Mouse (Mus musculus): ENCODE data around the gene Ptk7. TPM values are rescaled to one million over a fixed set of nuclear protein-coding genes. Genes with fewer than 3 reads are reported as not detected.

The Ptk7 gene
- polyA plus RNA-seq, 1 experiment from 2014 or later = 26.9 TPM

- Histone ChIP-seq H3K27me3 (ENCODE audit: control insufficient read depth, insufficient read depth, low read depth, low read length) (no peaks in the 10 kb centered on the region), H3K36me3 (ENCODE audit: control insufficient read depth, insufficient read depth, low read length) (peaks cover 31% of the 10 kb centered on the region)
Observed at GRCm38 (mm10) chr17:46546591-46546990, 82.7 kb downstream of the Ptk7 start.

DNA sequence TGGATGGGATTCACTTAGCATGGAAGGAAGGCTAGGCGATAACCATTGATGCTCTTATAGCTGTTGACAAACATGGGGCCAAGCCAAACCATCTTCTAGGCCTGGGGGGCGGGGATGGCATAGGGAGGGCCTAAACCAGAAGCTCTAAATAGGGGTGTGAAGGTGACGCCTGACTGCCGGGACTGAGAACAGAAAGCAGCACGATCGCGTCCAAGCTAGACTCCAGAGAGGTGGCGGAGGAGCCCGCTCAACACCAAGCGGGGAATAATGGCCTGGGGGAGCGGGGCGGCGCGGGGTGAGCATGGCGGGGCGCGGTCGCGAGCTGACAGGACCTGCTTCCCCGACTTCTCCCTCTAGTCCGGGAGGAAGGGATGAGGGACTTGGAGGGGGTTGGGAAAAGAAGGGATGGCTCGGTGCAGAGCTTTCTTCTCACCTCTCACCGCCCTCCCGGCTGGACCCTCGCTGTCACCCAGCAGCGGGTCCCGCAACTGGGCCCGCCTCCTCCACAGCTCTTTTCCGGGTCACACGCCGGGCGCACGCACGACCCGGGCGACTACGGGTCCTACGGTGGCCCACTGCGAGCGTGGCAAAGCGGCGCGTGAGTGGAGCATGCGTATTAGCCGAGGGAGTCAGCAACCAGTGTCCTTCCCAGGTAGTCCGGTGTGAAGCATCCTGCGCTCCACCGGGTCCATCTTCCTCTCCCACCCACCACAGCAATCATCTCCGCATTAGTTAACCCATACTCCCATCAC lies 83.3 kb downstream of the Ptk7 start, which contains the start of gene Cul9:
TSS of gene Cul9 (minus strand) at position 576 of the 752 bp plus-strand sequence.
- Histone ChIP-seq H3K27me3 (ENCODE audit: control insufficient read depth, insufficient read depth, low read depth, low read length) (no peaks in the 10 kb centered on the region), H3K4me2 (ENCODE audit: low read length) (peak within 1 kb of the TSS; percentile 75), H3K27ac (ENCODE audit: low read length) (peak within 1 kb of the TSS; percentile 80), H3K4me3 (ENCODE audit: low read depth, low read length) (peak within 1 kb of the TSS; percentile 89), H3K9ac (ENCODE audit: low read depth, low read length) (peak within 1 kb of the TSS; percentile 95), H3K9me3 (replicated peaks; ENCODE audit: control insufficient read depth, low read length, poor library complexity, severe bottlenecking) (no peaks in the 10 kb centered on the region), H3K36me3 (ENCODE audit: control insufficient read depth, insufficient read depth, low read length) (peaks cover 30% of the 10 kb centered on the region), H3K4me1 (ENCODE audit: control insufficient read depth, insufficient read depth, low read length) (peaks cover 12% of the 10 kb centered on the region)
- peak; percentile 93 for ATAC-seq
- WGBS = under 1% methylated on average over 38 of the region's 49 CpGs

More at GRCm38 (mm10) chr17:46546591-46546990, 82.7 kb downstream of the Ptk7 start:
- Histone ChIP-seq H3K4me2 (ENCODE audit: low read length) (peak overlapping the region; percentile 75), H3K4me3 (ENCODE audit: low read depth, low read length) (peak overlapping the region; percentile 89), H3K9ac (ENCODE audit: low read depth, low read length) (peak overlapping the region; percentile 95), H3K9me3 (replicated peaks; ENCODE audit: control insufficient read depth, low read length, poor library complexity, severe bottlenecking) (no peaks in the 10 kb centered on the region), H3K4me1 (ENCODE audit: control insufficient read depth, insufficient read depth, low read length) (peaks cover 12% of the 10 kb centered on the region), H3K27ac (ENCODE audit: low read length) (peak overlapping the region; percentile 52; the same call in 1 of the 2 replicates)
- peak; percentile 16 for ATAC-seq
- 11% methylated on average over 7 of the region's 7 CpGs for WGBS

- WGBS = 92% methylated on average over 12 of the region's 12 CpGs
- Histone ChIP-seq H3K9me3 (replicated peaks; ENCODE audit: control insufficient read depth, low read length, poor library complexity, severe bottlenecking) (no peaks in the 10 kb centered on the region), H3K4me3 (ENCODE audit: low read depth, low read length) (no peak overlapping the region), H3K9ac (ENCODE audit: low read depth, low read length) (no peak overlapping the region), H3K27me3 (ENCODE audit: control insufficient read depth, insufficient read depth, low read depth, low read length) (no peaks in the 10 kb centered on the region), H3K4me1 (ENCODE audit: control insufficient read depth, insufficient read depth, low read length) (peaks cover 12% of the 10 kb centered on the region), H3K27ac (ENCODE audit: low read length) (no peak overlapping the region), H3K4me2 (ENCODE audit: low read length) (no peak overlapping the region), H3K36me3 (ENCODE audit: control insufficient read depth, insufficient read depth, low read length) (peaks cover 28% of the 10 kb centered on the region)
- ATAC-seq = no peak
Observed at GRCm38 (mm10) chr17:46543661-46544060, 85.6 kb downstream of the Ptk7 start.

DNA sequence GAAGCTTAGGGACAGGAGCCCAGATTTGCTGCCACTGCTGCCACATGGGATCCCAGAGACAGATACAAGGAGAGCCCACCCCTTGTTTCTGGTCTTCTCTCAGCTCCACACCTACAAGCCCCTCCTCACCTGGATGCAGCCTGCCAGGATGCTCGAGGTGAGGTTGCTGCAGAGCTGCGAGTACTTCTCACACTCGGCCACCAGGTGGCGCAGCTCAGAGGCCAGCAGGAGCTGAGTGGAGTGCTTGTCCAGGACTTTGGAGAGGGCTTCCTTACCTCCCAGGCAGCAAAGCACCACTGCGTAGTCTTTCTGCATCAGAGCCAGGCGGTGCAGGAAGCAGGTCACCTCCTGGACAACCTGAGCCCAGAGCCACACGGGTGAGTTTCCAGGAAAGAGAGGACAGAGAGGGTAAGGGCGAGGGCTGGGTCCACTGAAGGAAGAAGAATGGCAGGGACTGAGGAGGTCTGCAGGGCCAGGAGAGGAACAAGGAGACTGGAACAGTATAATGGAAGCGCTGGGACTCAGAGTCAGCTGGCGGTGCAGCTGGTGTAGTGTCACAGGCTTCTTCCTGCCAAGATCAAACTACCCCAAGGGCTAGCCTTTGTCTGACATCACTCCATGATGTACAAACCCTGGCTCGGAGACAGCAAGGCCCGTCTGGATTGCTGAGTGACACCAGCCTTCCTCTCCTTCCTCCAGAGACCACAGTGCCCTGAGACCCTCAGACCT lies 103.6 kb downstream of the Ptk7 start:
- no peaks in the 10 kb centered on the region for H3K4me1 ChIP-seq (ENCODE audit: control insufficient read depth, insufficient read depth, low read length)
- H3K4me3 ChIP-seq (ENCODE audit: low read depth, low read length) = no peak overlapping the region
- no peak overlapping the region for H3K27ac ChIP-seq (ENCODE audit: low read length)
- ATAC-seq = peak; percentile 53
- peaks cover 26% of the 10 kb centered on the region for H3K36me3 ChIP-seq (ENCODE audit: control insufficient read depth, insufficient read depth, low read length)
- H3K27me3 ChIP-seq (ENCODE audit: control insufficient read depth, insufficient read depth, low read depth, low read length) = 0 out of 2 replicates have a peak, but pooled peaks cover 4% of the 10 kb centered on the region
- WGBS = 40% methylated on average over 12 of the region's 12 CpGs
- no peaks in the 10 kb centered on the region for H3K9me3 ChIP-seq (replicated peaks; ENCODE audit: control insufficient read depth, low read length, poor library complexity, severe bottlenecking)
- H3K9ac ChIP-seq (ENCODE audit: low read depth, low read length) = no peak overlapping the region
- H3K4me2 ChIP-seq (ENCODE audit: low read length) = no peak overlapping the region

GRCm38 (mm10) chr17:46525065-46525464 lies 104.2 kb downstream of the Ptk7 start:
- H3K9me3 ChIP-seq (replicated peaks; ENCODE audit: control insufficient read depth, low read length, poor library complexity, severe bottlenecking) = no peaks in the 10 kb centered on the region
- 90% methylated on average over 10 of the region's 10 CpGs for WGBS
- H3K4me2 ChIP-seq (ENCODE audit: low read length) = no peak overlapping the region
- H3K27me3 ChIP-seq (ENCODE audit: control insufficient read depth, insufficient read depth, low read depth, low read length) = 0 out of 2 replicates have a peak, but pooled peaks cover 4% of the 10 kb centered on the region
- no peaks in the 10 kb centered on the region for H3K4me1 ChIP-seq (ENCODE audit: control insufficient read depth, insufficient read depth, low read length)
- 0 out of 2 replicates have a peak, but pooled peaks have one; percentile 10 for ATAC-seq
- no peak overlapping the region for H3K9ac ChIP-seq (ENCODE audit: low read depth, low read length)
- H3K36me3 ChIP-seq (ENCODE audit: control insufficient read depth, insufficient read depth, low read length) = peaks cover 31% of the 10 kb centered on the region
- H3K4me3 ChIP-seq (ENCODE audit: low read depth, low read length) = no peak overlapping the region
- no peak overlapping the region for H3K27ac ChIP-seq (ENCODE audit: low read length)

DNA sequence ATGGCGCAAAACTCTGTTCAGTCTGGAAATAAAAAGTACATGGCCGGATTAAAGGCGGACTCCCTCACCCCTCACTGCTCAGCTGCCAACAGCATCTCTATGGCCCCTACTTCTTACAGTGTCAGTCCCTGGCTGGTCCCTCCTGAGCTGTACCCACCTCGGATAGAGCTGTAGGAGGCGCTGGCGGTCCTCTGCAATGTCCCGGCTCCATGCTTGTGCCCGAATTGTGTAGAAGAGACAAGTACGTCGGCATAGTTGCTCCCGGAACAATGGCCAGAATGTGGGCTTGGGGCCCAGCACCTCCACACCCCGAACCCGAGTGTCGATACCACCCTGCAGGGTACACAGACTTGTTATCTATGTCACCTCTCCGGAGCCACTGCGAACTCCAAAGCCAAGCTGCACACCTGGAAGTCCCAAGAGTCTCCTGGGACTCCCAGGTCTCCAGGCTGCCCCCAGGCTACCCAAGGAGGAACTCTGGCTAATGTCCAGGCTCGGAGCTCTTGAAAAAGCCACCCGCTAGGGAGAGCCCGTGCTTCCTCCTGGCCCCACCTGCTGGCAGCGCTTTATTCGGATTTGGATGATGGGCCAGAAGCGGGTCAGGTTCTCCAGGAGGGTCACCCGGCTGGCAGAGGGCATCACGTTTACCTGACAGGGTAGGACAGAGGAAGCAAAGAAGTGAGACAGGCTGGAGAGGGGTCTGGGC lies 107.2 kb downstream of the Ptk7 start:
- 32% methylated on average over 24 of the region's 24 CpGs for WGBS

GRCm38 (mm10) chr17:46521174-46521573 lies 108.1 kb downstream of the Ptk7 start:
- Histone ChIP-seq H3K27ac (ENCODE audit: low read length) (no peak overlapping the region), H3K4me3 (ENCODE audit: low read depth, low read length) (no peak overlapping the region), H3K4me2 (ENCODE audit: low read length) (no peak overlapping the region), H3K9me3 (replicated peaks; ENCODE audit: control insufficient read depth, low read length, poor library complexity, severe bottlenecking) (no peaks in the 10 kb centered on the region), H3K36me3 (ENCODE audit: control insufficient read depth, insufficient read depth, low read length) (peaks cover 24% of the 10 kb centered on the region), H3K9ac (ENCODE audit: low read depth, low read length) (no peak overlapping the region), H3K4me1 (ENCODE audit: control insufficient read depth, insufficient read depth, low read length) (no peaks in the 10 kb centered on the region), H3K27me3 (ENCODE audit: control insufficient read depth, insufficient read depth, low read depth, low read length) (0 out of 2 replicates have a peak, but pooled peaks cover 4% of the 10 kb centered on the region)
- ATAC-seq = no peak
- WGBS = 85% methylated on average over 9 of the region's 9 CpGs

More for the DNA sequence above, 107.2 kb downstream of the Ptk7 start:
- Histone ChIP-seq H3K9ac (ENCODE audit: low read depth, low read length) (0 out of 2 replicates have a peak overlapping the region, but pooled peaks have one; percentile 25), H3K27me3 (ENCODE audit: control insufficient read depth, insufficient read depth, low read depth, low read length) (0 out of 2 replicates have a peak, but pooled peaks cover 4% of the 10 kb centered on the region), H3K36me3 (ENCODE audit: control insufficient read depth, insufficient read depth, low read length) (peaks cover 24% of the 10 kb centered on the region), H3K4me1 (ENCODE audit: control insufficient read depth, insufficient read depth, low read length) (no peaks in the 10 kb centered on the region), H3K4me2 (ENCODE audit: low read length) (no peak overlapping the region), H3K9me3 (replicated peaks; ENCODE audit: control insufficient read depth, low read length, poor library complexity, severe bottlenecking) (no peaks in the 10 kb centered on the region), H3K4me3 (ENCODE audit: low read depth, low read length) (no peak overlapping the region), H3K27ac (ENCODE audit: low read length) (no peak overlapping the region)
- ATAC-seq = no peak

GRCm38 (mm10) chr17:46520385-46520979 lies 108.8 kb downstream of the Ptk7 start:
- 45% methylated on average over 25 of the region's 25 CpGs for WGBS

More at GRCm38 (mm10) chr17:46520385-46520979, 108.8 kb downstream of the Ptk7 start:
- H3K36me3 ChIP-seq (ENCODE audit: control insufficient read depth, insufficient read depth, low read length) = peaks cover 21% of the 10 kb centered on the region
- no peaks in the 10 kb centered on the region for H3K9me3 ChIP-seq (replicated peaks; ENCODE audit: control insufficient read depth, low read length, poor library complexity, severe bottlenecking)
- H3K4me1 ChIP-seq (ENCODE audit: control insufficient read depth, insufficient read depth, low read length) = no peaks in the 10 kb centered on the region
- no peak overlapping the region for H3K4me2 ChIP-seq (ENCODE audit: low read length)
- H3K4me3 ChIP-seq (ENCODE audit: low read depth, low read length) = no peak overlapping the region
- H3K9ac ChIP-seq (ENCODE audit: low read depth, low read length) = no peak overlapping the region
- no peak for ATAC-seq
- H3K27me3 ChIP-seq (ENCODE audit: control insufficient read depth, insufficient read depth, low read depth, low read length) = 0 out of 2 replicates have a peak, but pooled peaks cover 4% of the 10 kb centered on the region
- no peak overlapping the region for H3K27ac ChIP-seq (ENCODE audit: low read length)

All from midbrain, embryonic 16.5 days (tissue).